Mouse (Mus musculus): ENCODE results near the gene Rhbdd2. TPM values are rescaled to one million over a fixed set of nuclear protein-coding genes. Genes with fewer than 3 reads are reported as not detected.

The Rhbdd2 gene
- polyA plus RNA-seq, 1 experiment from 2014 or later, result 47.7 TPM

DNA sequence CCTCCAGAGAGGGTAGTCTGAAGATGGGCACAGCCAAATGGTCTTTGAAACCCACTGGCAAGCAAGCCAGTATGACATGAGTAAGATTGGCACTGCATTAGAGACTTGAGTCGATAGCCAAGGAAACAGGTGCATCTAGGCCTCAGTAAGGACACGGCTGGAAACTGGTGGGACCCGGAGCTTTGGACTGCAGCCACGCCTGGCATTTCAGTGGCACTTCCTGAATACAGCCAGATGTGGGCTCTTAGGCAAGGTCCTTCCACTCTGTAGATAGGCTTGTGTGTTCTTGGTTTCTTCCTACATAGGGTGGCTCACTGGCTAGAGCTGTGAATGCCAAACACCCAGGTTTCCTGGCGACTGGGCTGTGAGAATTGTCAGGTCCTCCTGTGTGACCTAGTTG, 12.9 kb downstream of the Rhbdd2 start:
- Histone ChIP-seq H3K36me3 (peaks cover 25% of the 10 kb centered on the region), H3K4me1 (replicated peaks) (no peaks in the 10 kb centered on the region), H3K27ac (no peak overlapping the region), H3K27me3 (no peaks in the 10 kb centered on the region), H3K4me2 (no peak overlapping the region), H3K9ac (replicated peaks) (no peak overlapping the region), H3K4me3 (replicated peaks) (no peak overlapping the region), H3K9me3 (no peaks in the 10 kb centered on the region)
- 83% methylated on average over 5 of the region's 5 CpGs for WGBS
- ATAC-seq (ENCODE audit: insufficient number of reproducible peaks, insufficient read depth, low FRiP score, low TSS enrichment, low read depth), result no peak

DNA sequence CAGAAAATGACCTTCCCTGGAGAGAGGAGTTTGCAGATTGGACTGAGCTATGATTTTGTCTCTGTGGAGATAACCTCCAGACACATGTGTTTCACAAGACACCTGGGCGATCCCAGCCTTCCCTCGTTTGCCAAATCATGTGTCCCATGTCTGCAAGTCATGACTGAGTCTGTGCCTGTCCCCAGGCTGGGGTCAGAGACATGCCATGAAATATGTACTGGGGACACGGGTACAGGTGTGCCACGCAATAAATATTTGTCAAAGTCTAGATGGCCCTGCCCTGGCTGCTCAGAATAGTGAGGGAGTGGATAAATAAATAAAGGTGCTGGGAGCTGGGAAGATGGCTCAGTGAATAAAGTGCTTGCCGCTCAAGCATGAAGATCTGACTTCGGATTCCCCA, 13.6 kb downstream of the Rhbdd2 start:
- WGBS, result 85% methylated on average over 6 of the region's 6 CpGs
- Histone ChIP-seq H3K9ac (replicated peaks) (no peak overlapping the region), H3K4me1 (replicated peaks) (no peaks in the 10 kb centered on the region), H3K27ac (no peak overlapping the region), H3K27me3 (no peaks in the 10 kb centered on the region), H3K4me2 (no peak overlapping the region), H3K9me3 (no peaks in the 10 kb centered on the region), H3K36me3 (peaks cover 18% of the 10 kb centered on the region), H3K4me3 (replicated peaks) (no peak overlapping the region)
- ATAC-seq (ENCODE audit: insufficient number of reproducible peaks, insufficient read depth, low FRiP score, low TSS enrichment, low read depth), result no peak

DNA sequence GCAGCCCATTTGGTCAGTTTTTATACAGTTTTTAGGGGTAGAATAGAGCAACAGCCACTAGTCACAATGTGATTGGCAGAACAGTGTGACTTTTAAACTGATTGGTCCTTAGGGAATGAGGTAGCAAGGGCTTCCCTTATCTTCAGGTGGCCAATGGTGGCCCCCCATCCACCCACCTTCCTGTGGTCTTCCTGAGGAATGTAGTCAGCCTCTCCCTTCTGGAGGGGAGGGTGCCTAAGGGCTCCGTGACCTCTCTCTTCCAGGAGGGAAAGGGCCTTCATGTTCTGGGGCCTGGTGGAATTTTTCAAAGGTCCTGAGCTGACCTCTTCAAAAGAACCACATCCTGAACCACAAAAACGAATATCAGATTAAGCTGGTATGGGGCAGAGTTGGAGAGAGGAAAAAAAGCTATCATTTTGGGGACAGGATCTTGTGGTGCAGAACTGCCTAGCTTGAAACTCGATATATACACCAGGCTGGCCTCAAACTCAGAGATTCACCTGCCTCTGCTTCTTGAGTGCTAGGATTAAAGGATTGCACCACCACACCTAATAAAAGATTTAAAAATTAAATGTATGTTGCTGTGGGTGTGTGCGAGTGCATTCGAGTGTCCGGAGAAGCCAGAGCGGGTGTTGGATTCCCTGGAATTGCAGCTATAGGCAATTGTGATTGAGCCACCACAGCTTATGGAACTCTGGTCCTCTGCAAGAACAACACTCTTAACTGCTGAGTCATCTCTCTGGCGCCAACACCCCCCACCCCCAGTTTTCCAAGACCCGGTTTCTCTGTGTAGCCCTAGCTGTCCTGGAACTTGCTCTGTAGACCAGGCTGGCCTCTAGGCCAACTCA, 16.3 kb downstream of the Rhbdd2 start:
- Histone ChIP-seq H3K9me3 (no peaks in the 10 kb centered on the region), H3K4me1 (replicated peaks) (peaks cover 6% of the 10 kb centered on the region), H3K4me3 (replicated peaks) (no peak overlapping the region), H3K27me3 (no peaks in the 10 kb centered on the region), H3K4me2 (no peak overlapping the region), H3K9ac (replicated peaks) (no peak overlapping the region), H3K27ac (no peak overlapping the region), H3K36me3 (peaks cover 5% of the 10 kb centered on the region; the same call in 1 of the 2 replicates)
- WGBS, result 83% methylated on average over 9 of the region's 9 CpGs
- ATAC-seq (ENCODE audit: insufficient number of reproducible peaks, insufficient read depth, low FRiP score, low TSS enrichment, low read depth), result no peak

DNA sequence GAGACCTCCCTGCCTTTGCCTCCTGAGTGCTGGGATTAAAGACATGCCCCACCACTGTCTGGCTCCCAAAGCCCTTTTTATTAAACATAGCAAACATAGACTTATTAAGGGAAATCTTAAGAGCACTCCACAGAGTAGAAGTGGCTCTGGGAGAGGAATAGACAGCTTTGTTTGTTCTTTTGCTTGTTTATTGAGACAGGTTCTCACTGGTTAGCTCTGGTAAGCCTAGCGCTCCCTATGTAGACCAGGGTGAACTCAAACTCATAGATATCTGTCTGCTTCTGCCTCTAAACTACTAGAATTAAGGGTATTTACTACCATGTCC, 16.9 kb downstream of the Rhbdd2 start:
- H3K4me3 ChIP-seq (replicated peaks), result no peak overlapping the region
- H3K9ac ChIP-seq (replicated peaks), result no peak overlapping the region
- no peaks in the 10 kb centered on the region for H3K9me3 ChIP-seq
- WGBS, result 97% methylated on average over 1 of the region's 1 CpGs
- H3K27ac ChIP-seq, result no peak overlapping the region
- no peaks in the 10 kb centered on the region for H3K27me3 ChIP-seq
- ATAC-seq (ENCODE audit: insufficient number of reproducible peaks, insufficient read depth, low FRiP score, low TSS enrichment, low read depth), result no peak
- peaks cover 6% of the 10 kb centered on the region for H3K4me1 ChIP-seq (replicated peaks)
- no peak overlapping the region for H3K4me2 ChIP-seq
- H3K36me3 ChIP-seq, result no peaks in the 10 kb centered on the region

- Histone ChIP-seq H3K4me3 (replicated peaks) (no peak overlapping the region), H3K9me3 (no peaks in the 10 kb centered on the region), H3K27me3 (no peaks in the 10 kb centered on the region), H3K4me2 (no peak overlapping the region), H3K4me1 (replicated peaks) (peaks cover 6% of the 10 kb centered on the region), H3K9ac (replicated peaks) (no peak overlapping the region), H3K36me3 (no peaks in the 10 kb centered on the region), H3K27ac (no peak overlapping the region)
- no peak for ATAC-seq (ENCODE audit: insufficient number of reproducible peaks, insufficient read depth, low FRiP score, low TSS enrichment, low read depth)
- WGBS, result 73% methylated on average over 3 of the region's 3 CpGs
Observed at GRCm38 (mm10) chr5:135651536-135651935, 19.1 kb downstream of the Rhbdd2 start.

DNA sequence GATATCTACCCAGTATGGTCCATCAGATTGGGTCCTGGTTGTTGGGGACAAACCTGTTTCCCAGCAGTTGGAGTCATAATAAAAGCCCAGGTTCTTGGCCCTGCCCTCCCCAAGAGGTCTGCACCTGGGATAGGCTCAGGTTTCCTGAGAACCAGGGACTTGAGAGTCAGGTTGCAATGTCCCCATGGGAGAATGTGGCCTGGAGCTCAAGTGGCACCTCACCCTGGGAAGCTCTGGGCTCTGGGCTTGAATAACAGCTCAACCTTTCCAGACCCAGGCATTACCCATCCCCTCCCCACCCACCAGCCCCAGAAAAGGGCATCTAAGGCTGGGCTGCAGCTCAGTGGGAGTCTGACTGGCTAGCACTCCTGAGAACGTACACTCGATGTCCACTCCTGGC, 20.8 kb downstream of the Rhbdd2 start:
- Histone ChIP-seq H3K4me1 (replicated peaks) (peaks cover 6% of the 10 kb centered on the region), H3K9ac (replicated peaks) (no peak overlapping the region), H3K27me3 (no peaks in the 10 kb centered on the region), H3K36me3 (no peaks in the 10 kb centered on the region), H3K27ac (no peak overlapping the region), H3K4me3 (replicated peaks) (no peak overlapping the region), H3K4me2 (no peak overlapping the region), H3K9me3 (no peaks in the 10 kb centered on the region)
- no peak for ATAC-seq (ENCODE audit: insufficient number of reproducible peaks, insufficient read depth, low FRiP score, low TSS enrichment, low read depth)
- WGBS, result 65% methylated on average over 2 of the region's 2 CpGs

DNA sequence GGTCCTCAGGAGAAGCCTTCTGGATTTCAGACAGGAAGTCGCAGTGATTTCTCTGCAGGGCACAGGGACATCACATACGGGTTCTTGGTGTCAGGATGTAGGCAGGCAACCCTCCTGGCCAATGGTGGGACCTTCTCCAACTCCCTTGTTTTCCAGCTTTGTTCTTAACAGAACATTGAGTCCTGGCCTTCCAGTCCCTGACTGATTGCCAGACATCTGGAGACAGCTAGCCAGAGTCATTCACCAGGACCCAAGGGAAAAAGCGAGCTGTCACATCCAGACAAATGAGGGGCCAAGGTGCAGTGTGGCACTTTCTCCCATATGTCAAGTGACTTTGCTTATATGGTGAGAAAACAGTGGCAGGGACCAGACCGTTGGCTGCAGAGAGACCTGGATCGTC, 23.6 kb downstream of the Rhbdd2 start:
- ATAC-seq (ENCODE audit: insufficient number of reproducible peaks, insufficient read depth, low FRiP score, low TSS enrichment, low read depth), result no peak
- H3K27ac ChIP-seq, result no peak overlapping the region
- WGBS, result 60% methylated on average over 5 of the region's 5 CpGs
- H3K4me1 ChIP-seq (replicated peaks), result peaks cover 6% of the 10 kb centered on the region
- H3K9me3 ChIP-seq, result no peaks in the 10 kb centered on the region
- no peak overlapping the region for H3K9ac ChIP-seq (replicated peaks)
- H3K4me2 ChIP-seq, result no peak overlapping the region
- no peaks in the 10 kb centered on the region for H3K36me3 ChIP-seq
- no peak overlapping the region for H3K4me3 ChIP-seq (replicated peaks)
- no peaks in the 10 kb centered on the region for H3K27me3 ChIP-seq

DNA sequence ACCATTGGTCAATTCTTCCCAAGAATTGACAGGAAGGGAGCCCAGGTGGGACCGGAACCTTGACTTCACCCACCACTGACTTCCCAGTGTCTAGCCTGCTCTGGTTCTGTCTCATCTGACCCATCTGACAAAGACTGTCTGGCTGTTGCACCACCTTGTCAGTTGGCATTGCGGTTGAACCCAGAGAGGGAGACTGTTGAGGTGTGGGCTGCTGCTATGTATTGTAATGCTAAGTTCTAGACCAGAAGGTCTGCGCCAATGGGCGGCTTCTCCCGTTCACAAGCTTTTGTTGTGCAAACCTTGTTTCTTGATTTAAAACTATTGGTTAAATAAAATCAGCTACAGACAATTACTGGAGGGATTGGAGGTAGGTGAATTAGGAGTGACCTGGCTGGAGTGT, 24.7 kb downstream of the Rhbdd2 start:
- Histone ChIP-seq H3K4me3 (replicated peaks) (no peak overlapping the region), H3K27me3 (no peaks in the 10 kb centered on the region), H3K27ac (no peak overlapping the region), H3K9me3 (no peaks in the 10 kb centered on the region), H3K4me1 (replicated peaks) (peaks cover 6% of the 10 kb centered on the region), H3K36me3 (no peaks in the 10 kb centered on the region), H3K4me2 (no peak overlapping the region), H3K9ac (replicated peaks) (no peak overlapping the region)
- ATAC-seq (ENCODE audit: insufficient number of reproducible peaks, insufficient read depth, low FRiP score, low TSS enrichment, low read depth), result no peak
- WGBS, result 86% methylated on average over 5 of the region's 5 CpGs

GRCm38 (mm10) chr5:135657703-135658373, 25.4 kb downstream of the Rhbdd2 start:
- H3K4me2 ChIP-seq, result peak overlapping the region; percentile 9; the same call in 1 of the 2 replicates
- 52% methylated on average over 17 of the region's 17 CpGs for WGBS

GRCm38 (mm10) chr5:135659956-135660355, 27.5 kb downstream of the Rhbdd2 start:
- Histone ChIP-seq H3K9me3 (no peaks in the 10 kb centered on the region), H3K27ac (no peak overlapping the region), H3K4me3 (replicated peaks) (no peak overlapping the region), H3K27me3 (no peaks in the 10 kb centered on the region), H3K36me3 (no peaks in the 10 kb centered on the region), H3K4me1 (replicated peaks) (no peaks in the 10 kb centered on the region), H3K4me2 (no peak overlapping the region), H3K9ac (replicated peaks) (no peak overlapping the region)
- WGBS, result 78% methylated on average over 4 of the region's 4 CpGs
- ATAC-seq (ENCODE audit: insufficient number of reproducible peaks, insufficient read depth, low FRiP score, low TSS enrichment, low read depth), result no peak

More at GRCm38 (mm10) chr5:135657703-135658373, 25.4 kb downstream of the Rhbdd2 start:
- H3K4me1 ChIP-seq (replicated peaks), result peaks cover 6% of the 10 kb centered on the region
- H3K27me3 ChIP-seq, result no peaks in the 10 kb centered on the region
- no peaks in the 10 kb centered on the region for H3K9me3 ChIP-seq
- no peak overlapping the region for H3K4me3 ChIP-seq (replicated peaks)
- H3K36me3 ChIP-seq, result no peaks in the 10 kb centered on the region
- no peak overlapping the region for H3K27ac ChIP-seq
- no peak overlapping the region for H3K9ac ChIP-seq (replicated peaks)
- no peak for ATAC-seq (ENCODE audit: insufficient number of reproducible peaks, insufficient read depth, low FRiP score, low TSS enrichment, low read depth)

DNA sequence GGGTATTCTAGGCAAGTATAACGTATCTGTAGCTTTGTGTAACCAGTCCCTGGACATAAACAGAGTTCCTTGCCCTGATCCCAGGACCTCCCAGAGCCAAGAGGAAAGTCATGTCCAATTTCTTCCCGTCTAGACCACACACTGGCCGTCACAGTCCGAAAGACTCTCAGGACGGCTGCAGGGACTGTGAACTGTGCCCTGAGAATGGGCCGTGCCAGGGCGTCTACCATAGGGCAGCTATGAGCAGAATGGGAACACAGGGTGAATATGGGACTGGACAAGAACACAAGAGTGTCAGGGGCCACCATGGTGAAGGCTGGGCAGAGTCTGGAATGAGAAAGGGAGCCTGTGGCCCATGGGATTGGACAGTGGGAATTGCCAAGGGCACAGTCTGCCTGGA, 28.1 kb downstream of the Rhbdd2 start:
- Histone ChIP-seq H3K4me1 (replicated peaks) (no peaks in the 10 kb centered on the region), H3K27me3 (no peaks in the 10 kb centered on the region), H3K4me2 (no peak overlapping the region), H3K9me3 (no peaks in the 10 kb centered on the region), H3K36me3 (no peaks in the 10 kb centered on the region), H3K9ac (replicated peaks) (no peak overlapping the region), H3K4me3 (replicated peaks) (no peak overlapping the region), H3K27ac (no peak overlapping the region)
- WGBS, result 82% methylated on average over 7 of the region's 7 CpGs
- ATAC-seq (ENCODE audit: insufficient number of reproducible peaks, insufficient read depth, low FRiP score, low TSS enrichment, low read depth), result no peak

All from limb, embryonic 12.5 days (tissue).